Mouse (Mus musculus) forebrain, embryonic 11.5 days (tissue): ENCODE data around the gene Hlcs. TPM values are rescaled to one million over a fixed set of nuclear protein-coding genes. Genes with fewer than 3 reads are reported as not detected.
"Not testable (repeated sequence)": the region's sequence is repeated elsewhere in the genome, so short reads cannot be mapped to it uniquely, and the experiment has no call there.

ENCODE experiments used
- ATAC-seq: fragments of 200-750 bp; cut with Nextera tagmentation; replicated peaks from 2 replicates; pipeline ENCODE4 v1.8.0; 2017; ENCODE audit warnings: moderate TSS enrichment; ENCODE audit not compliant: low FRiP score
- DNase-seq: peaks from one replicate; pipeline ENCODE4 v3.0.0-alpha.2; 2017; ENCODE audit warnings: low spot score
- H3K27ac ChIP-seq: fragments of 300-500 bp; sonication (generic); 2 replicates; pipeline ENCODE4 v1.5.1; 2014; ENCODE audit warnings: low read depth, low read length
- H3K27me3 ChIP-seq: fragments of 300-500 bp; sonication (generic); 2 replicates; pipeline ENCODE4 v1.6.1; 2014; ENCODE audit warnings: mild to moderate bottlenecking, low read length, mixed read lengths; ENCODE audit not compliant: control insufficient read depth, insufficient read depth
- H3K36me3 ChIP-seq: fragments of 300-500 bp; sonication (generic); 2 replicates; pipeline ENCODE4 v1.6.1; 2014; ENCODE audit warnings: mild to moderate bottlenecking, low read length, moderate library complexity, mixed read lengths; ENCODE audit not compliant: control insufficient read depth, insufficient read depth
- H3K4me1 ChIP-seq: fragments of 300-500 bp; sonication (generic); replicated peaks from 2 replicates; pipeline ENCODE4 v1.6.1; 2014; ENCODE audit warnings: low read length, mixed read lengths; ENCODE audit not compliant: control insufficient read depth, insufficient read depth
- H3K4me2 ChIP-seq: fragments of 300-500 bp; sonication (generic); 2 replicates; pipeline ENCODE4 v1.6.1; 2014; ENCODE audit warnings: low read depth, mild to moderate bottlenecking, low read length, moderate library complexity, mixed read lengths; ENCODE audit not compliant: severe bottlenecking
- H3K4me3 ChIP-seq: fragments of 300-500 bp; sonication (generic); 2 replicates; pipeline ENCODE4 v1.5.1; 2014; ENCODE audit warnings: low read depth, low read length
- H3K9ac ChIP-seq: fragments of 300-500 bp; sonication (generic); 2 replicates; pipeline ENCODE4 v1.6.1; 2014; ENCODE audit warnings: low read length
- H3K9me3 ChIP-seq: fragments of 300-500 bp; sonication (generic); 2 replicates; pipeline ENCODE4 v1.6.1; 2016; ENCODE audit warnings: low read length, mixed read lengths; ENCODE audit not compliant: control insufficient read depth
- WGBS: fragments of 180-500 bp; shearing (Covaris S2); extraction: QIAGEN DNeasy Blood & Tissue Kit; methylation state at CpG from one replicate; pipeline ENCODE4 v1.1.7; 2014; 5-methylcytosine and 5-hydroxymethylcytosine counted together
- polyA plus RNA-seq: library from polyadenylated mRNA; unstranded; fragments of >200 nt; fragmentation: Nextera tagmentation; extraction: Ambion mirVana; gene quantifications from 2 replicates; pipeline ENCODE4 v1.2.1, GENCODE M21; 2014

Gene Hlcs
- polyA plus RNA-seq, 1 experiment from 2014 or later = 13.8 TPM

DNA sequence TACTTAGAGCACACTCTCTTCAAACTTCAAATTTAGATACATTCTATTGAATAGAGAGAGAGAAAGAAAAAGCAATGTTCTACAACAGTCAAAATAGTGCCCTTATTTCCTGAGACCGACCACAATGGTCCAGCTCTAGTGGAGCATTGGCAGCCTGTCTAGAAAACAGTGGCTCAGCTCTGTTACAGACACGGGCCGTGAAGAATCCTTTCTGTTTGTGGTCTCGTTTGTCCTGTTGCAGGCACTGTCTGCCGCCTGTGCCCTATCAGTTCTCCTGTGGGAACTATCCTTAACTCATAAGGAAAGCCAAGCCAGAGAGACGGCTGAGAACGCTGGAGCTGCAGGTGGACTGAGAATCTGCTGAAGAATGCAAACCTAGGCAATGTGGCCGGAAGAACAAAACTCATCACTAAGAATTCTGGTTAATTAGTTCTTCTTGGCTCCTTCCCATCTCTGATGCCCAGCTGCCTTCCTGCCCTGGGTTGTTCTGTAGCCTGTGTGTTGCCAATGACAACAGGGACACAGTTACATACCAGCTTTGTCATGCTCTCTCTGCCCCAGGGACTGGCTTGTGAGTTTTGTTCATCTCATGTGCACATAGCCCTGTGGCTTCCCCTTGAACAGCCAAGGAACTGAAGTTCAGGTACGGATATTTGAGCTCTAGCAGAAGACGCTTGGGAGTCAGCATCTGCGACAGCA is 36.4 kb upstream of the Hlcs start:
- DNase-seq (no peak), ATAC-seq (no peak)
- Histone ChIP-seq H3K4me2 (no peak overlapping the region), H3K4me1 (no peaks in the 10 kb centered on the region), H3K9me3 (no peaks in the 10 kb centered on the region), H3K27me3 (no peaks in the 10 kb centered on the region), H3K4me3 (no peak overlapping the region), H3K27ac (no peak overlapping the region), H3K36me3 (no peaks in the 10 kb centered on the region), H3K9ac (no peak overlapping the region)
- 73% methylated on average over 11 of the region's 11 CpGs for WGBS

GRCm38 (mm10) chr16:94348779-94349178 is 35.4 kb upstream of the Hlcs start:
- no peak overlapping the region for H3K27ac ChIP-seq
- no peaks in the 10 kb centered on the region for H3K36me3 ChIP-seq
- H3K4me2 ChIP-seq = no peak overlapping the region
- no peaks in the 10 kb centered on the region for H3K4me1 ChIP-seq
- no peaks in the 10 kb centered on the region for H3K27me3 ChIP-seq
- H3K9ac ChIP-seq = no peak overlapping the region
- 83% methylated on average over 2 of the region's 2 CpGs for WGBS
- no peak overlapping the region for H3K4me3 ChIP-seq
- ATAC-seq (no peak), DNase-seq (no peak)
- H3K9me3 ChIP-seq = no peaks in the 10 kb centered on the region

DNA sequence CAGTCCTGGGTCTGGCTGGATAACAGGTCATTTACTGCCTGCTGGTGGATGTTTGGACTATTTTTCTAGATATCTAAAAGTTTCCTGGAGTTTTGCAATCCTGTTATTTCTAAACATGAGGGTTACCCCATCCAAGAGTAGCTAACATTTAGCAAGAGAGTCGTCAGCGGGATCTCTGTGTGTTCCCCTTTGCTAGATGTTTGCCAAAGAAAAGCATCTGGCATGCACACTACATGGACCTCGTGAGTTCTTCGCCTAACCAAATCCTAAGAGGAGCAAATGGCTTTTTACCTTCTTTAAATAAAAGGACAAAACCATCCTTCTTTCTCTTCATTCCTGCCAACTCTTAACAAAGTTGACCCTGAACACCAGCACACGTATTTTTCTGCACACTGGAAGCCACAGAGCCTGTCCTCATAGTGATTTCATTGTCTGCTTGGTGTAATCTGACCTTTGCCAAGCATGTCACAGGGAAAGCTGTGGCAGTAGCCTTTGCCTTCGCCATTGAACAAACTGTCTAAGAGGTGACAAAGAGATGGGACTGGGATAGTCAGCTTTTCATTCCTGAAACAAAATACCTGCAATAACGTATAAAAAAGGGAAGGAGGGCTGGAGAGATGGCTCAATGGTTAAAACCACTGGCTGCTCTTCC is 33.8 kb upstream of the Hlcs start:
- Histone ChIP-seq H3K9me3 (no peaks in the 10 kb centered on the region), H3K27me3 (no peaks in the 10 kb centered on the region), H3K4me2 (no peak overlapping the region), H3K36me3 (no peaks in the 10 kb centered on the region), H3K4me3 (no peak overlapping the region), H3K4me1 (no peaks in the 10 kb centered on the region), H3K9ac (no peak overlapping the region), H3K27ac (no peak overlapping the region)
- ATAC-seq (no peak), DNase-seq (no peak)
- WGBS = 77% methylated on average over 7 of the region's 7 CpGs

DNA sequence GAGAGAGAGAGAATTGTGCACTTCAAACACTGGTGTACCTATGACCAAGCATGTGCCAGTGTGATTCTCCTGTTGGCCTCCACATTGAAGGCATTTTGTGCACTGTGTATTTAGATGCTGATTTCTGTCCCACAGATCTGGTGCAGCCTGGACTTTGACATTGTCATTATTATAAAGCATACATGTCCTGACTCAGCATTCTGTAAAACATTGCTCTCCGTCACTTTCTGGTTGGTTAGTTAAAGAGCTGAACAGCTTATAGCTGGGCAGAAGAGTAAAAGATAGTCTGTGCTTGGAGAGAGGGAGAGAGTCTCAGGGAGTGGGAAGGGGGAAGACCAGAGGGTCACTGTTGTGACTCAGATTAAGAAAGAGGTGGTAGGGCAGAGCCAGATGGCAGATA is 32.4 kb upstream of the Hlcs start:
- WGBS = 87% methylated on average over 1 of the region's 1 CpGs
- ATAC-seq = no peak

GRCm38 (mm10) chr16:94339164-94340160 is 26.1 kb upstream of the Hlcs start:
- H3K27ac ChIP-seq, ATAC-seq, DNase-seq, H3K4me1 ChIP-seq, H3K27me3 ChIP-seq, H3K4me2 ChIP-seq, H3K4me3 ChIP-seq, H3K9ac ChIP-seq, H3K9me3 ChIP-seq, H3K36me3 ChIP-seq: not testable (repeated sequence)
- 92% methylated on average over 19 of the region's 22 CpGs for WGBS

More for the DNA sequence above, 32.4 kb upstream of the Hlcs start:
- Histone ChIP-seq H3K9ac (no peak overlapping the region), H3K9me3 (no peaks in the 10 kb centered on the region), H3K27me3 (no peaks in the 10 kb centered on the region), H3K4me3 (no peak overlapping the region), H3K4me2 (no peak overlapping the region), H3K27ac (no peak overlapping the region), H3K4me1 (no peaks in the 10 kb centered on the region), H3K36me3 (no peaks in the 10 kb centered on the region)
- no peak for DNase-seq

DNA sequence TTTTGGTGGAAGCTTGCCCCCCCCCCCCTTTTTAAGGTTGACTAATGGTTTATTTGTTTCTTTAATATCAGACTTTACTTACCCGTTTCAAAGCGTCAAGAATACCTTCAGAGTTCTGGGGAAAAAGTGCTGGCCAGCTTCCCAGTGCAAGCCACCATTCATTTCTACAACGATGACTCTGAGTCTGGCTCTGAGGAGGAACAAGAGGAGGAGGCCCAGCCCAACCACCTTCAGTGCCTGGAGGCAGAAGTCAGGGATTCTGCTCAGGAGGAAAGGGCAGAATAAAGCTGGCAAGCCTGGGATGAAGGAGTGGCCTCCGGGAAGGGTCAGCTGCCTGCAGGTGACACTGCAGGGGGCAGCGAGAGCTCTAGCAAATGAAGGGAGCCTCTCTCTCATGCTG is 22.3 kb upstream of the Hlcs start:
- Histone ChIP-seq H3K4me1 (no peaks in the 10 kb centered on the region), H3K36me3 (no peaks in the 10 kb centered on the region), H3K4me2 (no peak overlapping the region), H3K4me3 (no peak overlapping the region), H3K27ac (no peak overlapping the region), H3K27me3 (no peaks in the 10 kb centered on the region; the same call in 1 of the 2 replicates), H3K9ac (no peak overlapping the region), H3K9me3 (no peaks in the 10 kb centered on the region)
- ATAC-seq (no peak), DNase-seq (no peak)
- WGBS = 32% methylated on average over 5 of the region's 5 CpGs

DNA sequence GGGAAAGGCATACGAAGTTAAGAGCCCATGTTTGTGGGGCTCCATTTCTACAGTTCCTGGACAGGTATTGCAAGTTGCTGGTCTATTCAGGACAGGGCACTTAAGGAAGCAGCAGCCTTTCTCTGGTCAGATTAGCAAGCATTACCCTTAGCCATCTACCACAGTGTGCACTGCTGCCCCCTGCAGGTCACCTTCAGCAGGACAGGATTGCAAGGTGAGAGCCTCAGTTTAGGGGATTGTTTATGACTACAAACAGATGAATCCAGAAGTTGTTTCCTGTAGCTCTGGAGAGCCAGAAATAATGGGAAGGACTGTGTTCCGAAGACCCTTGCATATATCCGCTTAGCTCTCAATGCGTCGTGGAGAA is 18.5 kb upstream of the Hlcs start:
- H3K4me3 ChIP-seq = no peak overlapping the region
- DNase-seq (peak; percentile 80), ATAC-seq (no peak)
- H3K4me1 ChIP-seq = peaks cover 20% of the 10 kb centered on the region; the same call in 1 of the 2 replicates
- H3K36me3 ChIP-seq = no peaks in the 10 kb centered on the region
- H3K27ac ChIP-seq = no peak overlapping the region
- no peaks in the 10 kb centered on the region for H3K9me3 ChIP-seq
- H3K9ac ChIP-seq = no peak overlapping the region
- H3K4me2 ChIP-seq = no peak overlapping the region
- WGBS = 58% methylated on average over 5 of the region's 5 CpGs
- H3K27me3 ChIP-seq = peaks cover 20% of the 10 kb centered on the region

GRCm38 (mm10) chr16:94331233-94331885 is 18.0 kb upstream of the Hlcs start:
- 83% methylated on average over 9 of the region's 9 CpGs for WGBS
- Histone ChIP-seq H3K27ac (no peak overlapping the region), H3K36me3 (no peaks in the 10 kb centered on the region), H3K4me2 (no peak overlapping the region), H3K9ac (no peak overlapping the region), H3K9me3 (no peaks in the 10 kb centered on the region), H3K4me3 (no peak overlapping the region), H3K4me1 (peaks cover 20% of the 10 kb centered on the region; the same call in 1 of the 2 replicates), H3K27me3 (peaks cover 22% of the 10 kb centered on the region)
- DNase-seq = no peak
- ATAC-seq = no peak
